Mouse (Mus musculus) monocyte, adult 2 months (primary cell): ENCODE measurements around the gene Spdl1.

Source experiments
- DNase-seq, 2 experiments: peaks; one replicate each; pipeline ENCODE4 v3.0.0; 2022; ENCODE audit warnings: low spot score in 2 of 2, low read depth in 1 of 2

Gene Spdl1

GRCm38 (mm10) chr11:34833318-34834086, at the start of gene Spdl1:
Gene Spdl1 (minus strand): TSS chr11:34833641.
- peak; percentile 89 to 92 for DNase-seq

GRCm38 (mm10) chr11:34881528-34881927, 48.1 kb upstream of the Spdl1 start:
- no peak for DNase-seq

- DNase-seq: no peak
These were observed 46.2 kb upstream of the Spdl1 start for GRCm38 (mm10) chr11:34879678-34880077.

GRCm38 (mm10) chr11:34873861-34874260, 40.4 kb upstream of the Spdl1 start:
- DNase-seq: no peak

GRCm38 (mm10) chr11:34872432-34872831, 39.0 kb upstream of the Spdl1 start:
- no peak for DNase-seq

GRCm38 (mm10) chr11:34871991-34872390, 38.5 kb upstream of the Spdl1 start:
- DNase-seq: no peak

GRCm38 (mm10) chr11:34871456-34871855, 38.0 kb upstream of the Spdl1 start:
- no peak for DNase-seq

- DNase-seq: no peak
These were observed 35.2 kb upstream of the Spdl1 start for GRCm38 (mm10) chr11:34868626-34869025.

GRCm38 (mm10) chr11:34865741-34866270, 32.4 kb upstream of the Spdl1 start:
- no peak for DNase-seq

- no peak for DNase-seq
These were observed 31.7 kb upstream of the Spdl1 start for GRCm38 (mm10) chr11:34865181-34865580.

GRCm38 (mm10) chr11:34856652-34857051, 23.2 kb upstream of the Spdl1 start:
- no peak for DNase-seq

GRCm38 (mm10) chr11:34846268-34846652, 12.8 kb upstream of the Spdl1 start:
- no peak for DNase-seq

- no peak for DNase-seq
These were observed 12.3 kb upstream of the Spdl1 start for GRCm38 (mm10) chr11:34845567-34846267.

- no peak for DNase-seq
These were observed 10.1 kb upstream of the Spdl1 start for GRCm38 (mm10) chr11:34843517-34843916.

- no peak for DNase-seq
These were observed 6.8 kb upstream of the Spdl1 start for GRCm38 (mm10) chr11:34840283-34840682.

GRCm38 (mm10) chr11:34839051-34839450, 5.6 kb upstream of the Spdl1 start:
- DNase-seq: no peak

- no peak for DNase-seq
These were observed 2.8 kb upstream of the Spdl1 start for GRCm38 (mm10) chr11:34836272-34836671.

GRCm38 (mm10) chr11:34832678-34833077, 763 bp downstream of the Spdl1 start:
- DNase-seq: no peak

GRCm38 (mm10) chr11:34827803-34828202, 5.6 kb downstream of the Spdl1 start:
- DNase-seq: no peak

GRCm38 (mm10) chr11:34826940-34827339, 6.5 kb downstream of the Spdl1 start:
- DNase-seq: no peak

GRCm38 (mm10) chr11:34824791-34825190, 8.7 kb downstream of the Spdl1 start:
- DNase-seq: no peak

GRCm38 (mm10) chr11:34814767-34815166, 18.7 kb downstream of the Spdl1 start:
- DNase-seq: no peak
